Mouse (Mus musculus): ENCODE results near the gene Exph5. TPM values are rescaled to one million over a fixed set of nuclear protein-coding genes. Genes with fewer than 3 reads are reported as not detected.

Exph5 gene
- polyA plus RNA-seq (2012; ENCODE audit: low replicate concordance), result not detected in 2 replicates

GRCm38 (mm10) chr9:53301269-53301720, at the start of gene Exph5:
Exph5 (plus strand) TSS chr9:53301670.

GRCm38 (mm10) chr9:53383951-53384866, 82.7 kb downstream of the Exph5 start, which contains the start of gene Kdelc2:
Kdelc2 (plus strand) TSS chr9:53384025.

GRCm38 (mm10) chr9:53402291-53402711, 100.8 kb downstream of the Exph5 start, which contains the start of gene 4930550C14Rik:
4930550C14Rik (plus strand) TSS chr9:53402325.

Other genes with a start within 250 kb of the Exph5 start
- gene Ddx10, start 53.6 kb upstream of the Exph5 start, polyA plus RNA-seq (2012; ENCODE audit: low replicate concordance), result 9.0 and 10.5 TPM in 2 replicates
- gene Kdelc2, start 82.4 kb downstream of the Exph5 start, polyA plus RNA-seq (2012; ENCODE audit: low replicate concordance), result 0.14 and 0.23 TPM in 2 replicates
- gene 4930550C14Rik, start 100.7 kb downstream of the Exph5 start, polyA plus RNA-seq (2012; ENCODE audit: low replicate concordance), result not detected in 2 replicates
- gene Atm, start 235.1 kb downstream of the Exph5 start, polyA plus RNA-seq (2012; ENCODE audit: low replicate concordance), result 0.70 and 4.5 TPM in 2 replicates
- 0.44 and 1.5 TPM in 2 replicates for gene Npat, start 235.4 kb downstream of the Exph5 start, polyA plus RNA-seq (2012; ENCODE audit: low replicate concordance)

Measured in leukemia stem cell, adult 10-12 weeks (primary cell).